Mouse (Mus musculus): Measurements from ENCODE around the gene Upb1. TPM values are rescaled to one million over a fixed set of nuclear protein-coding genes. Genes with fewer than 3 reads are reported as not detected.
"Not testable (repeated sequence)": the region's sequence is repeated elsewhere in the genome, so short reads cannot be mapped to it uniquely, and the experiment has no call there.

Gene Upb1
- polyA plus RNA-seq (2015; fragmentation: Nextera tagmentation; extraction: Ambion mirVana), result 12.0 and 14.2 TPM in 2 replicates

- no peak within 1 kb of the TSS for H3K9ac ChIP-seq
- H3K36me3 ChIP-seq, result no peaks in the 10 kb centered on the region
- no peaks in the 10 kb centered on the region for H3K9me3 ChIP-seq (replicated peaks)
- no peak within 1 kb of the TSS for H3K4me2 ChIP-seq
- no peak for DNase-seq
- H3K4me3 ChIP-seq (replicated peaks), result no peak within 1 kb of the TSS
- H3K27me3 ChIP-seq, result no peaks in the 10 kb centered on the region
- no peak for ATAC-seq (ENCODE audit: low read depth)
- H3K27ac ChIP-seq, result no peak within 1 kb of the TSS
- WGBS (ENCODE audit: insufficient replicate concordance), result 52% methylated on average over 4 of the region's 4 CpGs
- peaks cover 8% of the 10 kb centered on the region; the same call in 1 of the 2 replicates for H3K4me1 ChIP-seq (replicated peaks)
Measured at GRCm38 (mm10) chr10:75400958-75401357, at the start of gene Upb1. Gene Upb1 (plus strand): TSS chr10:75401115.

GRCm38 (mm10) chr10:75352541-75352940, 48.4 kb upstream of the Upb1 start:
- Histone ChIP-seq H3K9me3 (replicated peaks) (no peaks in the 10 kb centered on the region), H3K36me3 (no peaks in the 10 kb centered on the region), H3K9ac (no peak overlapping the region), H3K27me3 (no peaks in the 10 kb centered on the region), H3K27ac (no peak overlapping the region), H3K4me1 (replicated peaks) (no peaks in the 10 kb centered on the region), H3K4me3 (replicated peaks) (no peak overlapping the region), H3K4me2 (no peak overlapping the region)
- ATAC-seq (ENCODE audit: low read depth) (no peak), DNase-seq (no peak)
- 82% methylated on average over 12 of the region's 12 CpGs for WGBS (ENCODE audit: insufficient replicate concordance)

- not testable (repeated sequence) for H3K4me2 ChIP-seq; H3K36me3 ChIP-seq; H3K4me1 ChIP-seq (replicated peaks); H3K27me3 ChIP-seq; H3K9me3 ChIP-seq (replicated peaks); H3K9ac ChIP-seq; H3K27ac ChIP-seq; H3K4me3 ChIP-seq (replicated peaks); DNase-seq
- 25% methylated on average over 8 of the region's 9 CpGs for WGBS (ENCODE audit: insufficient replicate concordance)
- ATAC-seq (ENCODE audit: low read depth), result peak; percentile 53
Measured at GRCm38 (mm10) chr10:75353838-75354241, 47.1 kb upstream of the Upb1 start.

- 41% methylated on average over 4 of the region's 4 CpGs for WGBS (ENCODE audit: insufficient replicate concordance)
- ATAC-seq (ENCODE audit: low read depth) (no peak), DNase-seq (no peak)
- Histone ChIP-seq H3K4me2 (no peak overlapping the region), H3K9me3 (replicated peaks) (no peaks in the 10 kb centered on the region), H3K27me3 (no peaks in the 10 kb centered on the region), H3K36me3 (no peaks in the 10 kb centered on the region), H3K9ac (no peak overlapping the region), H3K4me3 (replicated peaks) (no peak overlapping the region), H3K27ac (no peak overlapping the region), H3K4me1 (replicated peaks) (no peaks in the 10 kb centered on the region)
Measured at GRCm38 (mm10) chr10:75355341-75355740, 45.6 kb upstream of the Upb1 start.

- ATAC-seq (ENCODE audit: low read depth), result 0 out of 2 replicates have a peak, but pooled peaks have one; percentile 31
- H3K4me3 ChIP-seq (replicated peaks); H3K36me3 ChIP-seq; H3K27ac ChIP-seq; H3K4me2 ChIP-seq; H3K9ac ChIP-seq; DNase-seq; H3K27me3 ChIP-seq; H3K4me1 ChIP-seq (replicated peaks); H3K9me3 ChIP-seq (replicated peaks): not testable (repeated sequence)
- 8% methylated on average over 1 of the region's 1 CpGs for WGBS (ENCODE audit: insufficient replicate concordance)
Measured at GRCm38 (mm10) chr10:75364214-75364690, 36.7 kb upstream of the Upb1 start.

- Histone ChIP-seq H3K4me3 (replicated peaks) (no peak overlapping the region), H3K27me3 (no peaks in the 10 kb centered on the region), H3K4me1 (replicated peaks) (no peaks in the 10 kb centered on the region), H3K27ac (no peak overlapping the region), H3K9ac (no peak overlapping the region), H3K9me3 (replicated peaks) (no peaks in the 10 kb centered on the region), H3K4me2 (no peak overlapping the region), H3K36me3 (no peaks in the 10 kb centered on the region)
- DNase-seq (no peak), ATAC-seq (ENCODE audit: low read depth) (no peak)
- WGBS (ENCODE audit: insufficient replicate concordance), result 65% methylated on average over 9 of the region's 9 CpGs
Measured at GRCm38 (mm10) chr10:75364796-75365195, 36.1 kb upstream of the Upb1 start.

- no peak for ATAC-seq (ENCODE audit: low read depth)
Measured at GRCm38 (mm10) chr10:75365231-75365633, 35.7 kb upstream of the Upb1 start.

GRCm38 (mm10) chr10:75373655-75374351, 27.1 kb upstream of the Upb1 start:
- H3K36me3 ChIP-seq; H3K4me3 ChIP-seq (replicated peaks); DNase-seq; H3K4me2 ChIP-seq; H3K27ac ChIP-seq; H3K9ac ChIP-seq; H3K27me3 ChIP-seq; H3K9me3 ChIP-seq (replicated peaks); ATAC-seq (ENCODE audit: low read depth); H3K4me1 ChIP-seq (replicated peaks): not testable (repeated sequence)
- WGBS (ENCODE audit: insufficient replicate concordance), result 73% methylated on average over 13 of the region's 19 CpGs

More at GRCm38 (mm10) chr10:75365231-75365633, 35.7 kb upstream of the Upb1 start:
- Histone ChIP-seq H3K9ac (no peak overlapping the region), H3K9me3 (replicated peaks) (no peaks in the 10 kb centered on the region), H3K4me1 (replicated peaks) (no peaks in the 10 kb centered on the region), H3K27ac (no peak overlapping the region), H3K27me3 (no peaks in the 10 kb centered on the region), H3K36me3 (no peaks in the 10 kb centered on the region), H3K4me2 (peak overlapping the region; percentile 32; the same call in 1 of the 2 replicates), H3K4me3 (replicated peaks) (0 out of 2 replicates have a peak overlapping the region, but pooled peaks have one; percentile 12)
- 41% methylated on average over 6 of the region's 6 CpGs for WGBS (ENCODE audit: insufficient replicate concordance)
- no peak for DNase-seq

- Histone ChIP-seq H3K4me1 (replicated peaks) (no peaks in the 10 kb centered on the region), H3K4me3 (replicated peaks) (no peak overlapping the region), H3K9me3 (replicated peaks) (no peaks in the 10 kb centered on the region), H3K4me2 (no peak overlapping the region), H3K9ac (no peak overlapping the region), H3K27me3 (no peaks in the 10 kb centered on the region), H3K27ac (no peak overlapping the region), H3K36me3 (no peaks in the 10 kb centered on the region)
- WGBS (ENCODE audit: insufficient replicate concordance), result 82% methylated on average over 10 of the region's 10 CpGs
- ATAC-seq (ENCODE audit: low read depth) (no peak), DNase-seq (no peak)
Measured at GRCm38 (mm10) chr10:75378688-75379087, 22.2 kb upstream of the Upb1 start.

- H3K4me3 ChIP-seq (replicated peaks), result no peak overlapping the region
- 62% methylated on average over 2 of the region's 2 CpGs for WGBS (ENCODE audit: insufficient replicate concordance)
- H3K36me3 ChIP-seq, result no peaks in the 10 kb centered on the region
- ATAC-seq (ENCODE audit: low read depth), result no peak
- H3K9me3 ChIP-seq (replicated peaks), result no peaks in the 10 kb centered on the region
- H3K9ac ChIP-seq, result no peak overlapping the region
- H3K27ac ChIP-seq, result no peak overlapping the region
- H3K4me2 ChIP-seq, result no peak overlapping the region
- H3K27me3 ChIP-seq, result no peaks in the 10 kb centered on the region
- H3K4me1 ChIP-seq (replicated peaks), result no peaks in the 10 kb centered on the region
- DNase-seq, result no peak
Measured at GRCm38 (mm10) chr10:75390156-75390555, 10.8 kb upstream of the Upb1 start.

GRCm38 (mm10) chr10:75390832-75391231, 10.1 kb upstream of the Upb1 start:
- no peak for ATAC-seq (ENCODE audit: low read depth)
- no peaks in the 10 kb centered on the region for H3K27me3 ChIP-seq

GRCm38 (mm10) chr10:75394796-75395195, 6.1 kb upstream of the Upb1 start:
- Histone ChIP-seq H3K36me3 (no peaks in the 10 kb centered on the region), H3K4me3 (replicated peaks) (no peak overlapping the region), H3K27ac (no peak overlapping the region), H3K4me1 (replicated peaks) (peaks cover 8% of the 10 kb centered on the region; the same call in 1 of the 2 replicates), H3K4me2 (no peak overlapping the region), H3K9me3 (replicated peaks) (no peaks in the 10 kb centered on the region), H3K9ac (no peak overlapping the region), H3K27me3 (no peaks in the 10 kb centered on the region)
- WGBS (ENCODE audit: insufficient replicate concordance), result 78% methylated on average over 8 of the region's 8 CpGs
- DNase-seq, result no peak
- no peak for ATAC-seq (ENCODE audit: low read depth)

More at GRCm38 (mm10) chr10:75390832-75391231, 10.1 kb upstream of the Upb1 start:
- DNase-seq, result no peak
- Histone ChIP-seq H3K4me2 (no peak overlapping the region), H3K36me3 (no peaks in the 10 kb centered on the region), H3K9ac (no peak overlapping the region), H3K27ac (no peak overlapping the region), H3K4me1 (replicated peaks) (no peaks in the 10 kb centered on the region), H3K9me3 (replicated peaks) (no peaks in the 10 kb centered on the region), H3K4me3 (replicated peaks) (no peak overlapping the region)
- 68% methylated on average over 4 of the region's 4 CpGs for WGBS (ENCODE audit: insufficient replicate concordance)
